Mouse (Mus musculus) E14TG2a.4 (cell line): Measurements from ENCODE around the gene Plcb4.

Source experiments
- CTCF ChIP-seq: conservative IDR thresholded peaks from 2 replicates; pipeline ENCODE4 v1.5.1; 2014; ENCODE audit warnings: low read length
- NANOG ChIP-seq: IDR thresholded peaks from 2 replicates; pipeline ENCODE4 v1.6.1; 2014; ENCODE audit warnings: borderline replicate concordance, low read length, mixed read lengths
- POU5F1 ChIP-seq: IDR thresholded peaks from 2 replicates; pipeline ENCODE4 v1.6.1; 2014; ENCODE audit warnings: low read length, borderline replicate concordance

DNA sequence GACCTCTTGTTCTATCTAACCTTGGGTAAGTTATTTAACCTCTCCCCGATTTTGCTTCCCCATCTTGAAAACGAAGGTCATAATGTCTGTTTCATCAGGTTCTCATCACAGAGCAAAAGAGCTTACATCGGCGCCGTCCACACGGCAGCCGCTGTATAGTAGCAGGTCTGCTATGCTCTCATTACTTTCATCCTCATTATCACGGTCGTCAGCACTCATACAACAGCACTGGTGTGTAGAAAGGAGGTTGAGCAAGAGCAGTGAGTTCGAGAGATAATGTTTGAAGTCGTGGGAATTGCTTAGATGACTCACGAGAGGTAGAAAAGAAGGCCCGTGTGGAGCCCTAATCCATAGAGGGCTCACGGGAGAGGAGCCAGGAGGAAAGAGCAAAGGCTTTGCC lies 304.3 kb downstream of the Plcb4 start:
- TF ChIP-seq CTCF, result no peak
- TF ChIP-seq POU5F1, result no peak
- TF ChIP-seq NANOG, result no peak
